Mouse (Mus musculus): ENCODE results near the gene Kcnk4. TPM values are rescaled to one million over a fixed set of nuclear protein-coding genes. Genes with fewer than 3 reads are reported as not detected.

Kcnk4 gene
- 4.7 and 5.0 TPM in 2 replicates for polyA plus RNA-seq (2015; fragmentation: Nextera tagmentation; extraction: Ambion mirVana)

- peak; percentile 49; the same call in 1 of the 2 replicates for ATAC-seq (replicated peaks)
- Histone ChIP-seq H3K27me3 (replicated peaks) (peaks cover 64% of the 10 kb centered on the region), H3K4me2 (peak within 1 kb of the TSS; percentile 77), H3K4me1 (peaks cover 30% of the 10 kb centered on the region), H3K27ac (no peak within 1 kb of the TSS), H3K4me3 (peak within 1 kb of the TSS; percentile 42), H3K36me3 (replicated peaks) (no peaks in the 10 kb centered on the region), H3K9me3 (no peaks in the 10 kb centered on the region), H3K9ac (peak within 1 kb of the TSS; percentile 41)
- WGBS = 7% methylated on average over 23 of the region's 23 CpGs
Measured at GRCm38 (mm10) chr19:6934195-6934977, at the start of gene Kcnk4. Gene Kcnk4, minus strand, starts transcription at chr19:6934515.

- ATAC-seq (replicated peaks) = no peak
- Histone ChIP-seq H3K27me3 (replicated peaks) (no peaks in the 10 kb centered on the region), H3K9ac (no peak overlapping the region), H3K4me2 (no peak overlapping the region), H3K27ac (no peak overlapping the region), H3K9me3 (no peaks in the 10 kb centered on the region), H3K4me1 (peaks cover 36% of the 10 kb centered on the region), H3K36me3 (replicated peaks) (no peaks in the 10 kb centered on the region), H3K4me3 (no peak overlapping the region)
- 63% methylated on average over 5 of the region's 5 CpGs for WGBS
Measured at GRCm38 (mm10) chr19:6983621-6984020, 49.3 kb upstream of the Kcnk4 start.

GRCm38 (mm10) chr19:6981465-6981864, 47.1 kb upstream of the Kcnk4 start:
- Histone ChIP-seq H3K4me2 (0 out of 2 replicates have a peak overlapping the region, but pooled peaks have one; percentile 80), H3K27me3 (replicated peaks) (no peaks in the 10 kb centered on the region), H3K4me3 (no peak overlapping the region), H3K9me3 (no peaks in the 10 kb centered on the region), H3K27ac (no peak overlapping the region), H3K36me3 (replicated peaks) (peaks cover 12% of the 10 kb centered on the region), H3K4me1 (peaks cover 42% of the 10 kb centered on the region), H3K9ac (no peak overlapping the region)
- ATAC-seq (replicated peaks) = no peak
- 89% methylated on average over 4 of the region's 4 CpGs for WGBS

GRCm38 (mm10) chr19:6980381-6981093, 46.2 kb upstream of the Kcnk4 start, which contains the start of gene Fkbp2:
Gene Fkbp2, minus strand, starts transcription at chr19:6980501.
- Histone ChIP-seq H3K4me3 (peak within 1 kb of the TSS; percentile 50), H3K36me3 (replicated peaks) (peaks cover 12% of the 10 kb centered on the region), H3K4me2 (peak within 1 kb of the TSS; percentile 80), H3K9me3 (no peaks in the 10 kb centered on the region), H3K27me3 (replicated peaks) (no peaks in the 10 kb centered on the region), H3K4me1 (peaks cover 43% of the 10 kb centered on the region), H3K27ac (peak within 1 kb of the TSS; percentile 91), H3K9ac (peak within 1 kb of the TSS; percentile 64)
- WGBS = 2% methylated on average over 38 of the region's 38 CpGs
- ATAC-seq (replicated peaks) = peak; percentile 90

GRCm38 (mm10) chr19:6979486-6980380, 45.4 kb upstream of the Kcnk4 start:
- WGBS = under 1% methylated on average over 59 of the region's 59 CpGs
- Histone ChIP-seq H3K36me3 (replicated peaks) (peaks cover 12% of the 10 kb centered on the region), H3K27me3 (replicated peaks) (no peaks in the 10 kb centered on the region), H3K9me3 (no peaks in the 10 kb centered on the region), H3K4me3 (peak overlapping the region; percentile 50), H3K4me1 (peaks cover 43% of the 10 kb centered on the region), H3K4me2 (peak overlapping the region; percentile 80), H3K27ac (peak overlapping the region; percentile 91), H3K9ac (peak overlapping the region; percentile 64)
- peak; percentile 90 for ATAC-seq (replicated peaks)

GRCm38 (mm10) chr19:6979001-6979479, 44.7 kb upstream of the Kcnk4 start:
- Histone ChIP-seq H3K4me2 (peak overlapping the region; percentile 80), H3K4me3 (peak overlapping the region; percentile 50), H3K9ac (peak overlapping the region; percentile 64), H3K9me3 (no peaks in the 10 kb centered on the region), H3K36me3 (replicated peaks) (peaks cover 12% of the 10 kb centered on the region), H3K4me1 (peaks cover 44% of the 10 kb centered on the region), H3K27me3 (replicated peaks) (no peaks in the 10 kb centered on the region), H3K27ac (peak overlapping the region; percentile 91)
- WGBS = 8% methylated on average over 11 of the region's 11 CpGs
- peak; percentile 0; the same call in 1 of the 2 replicates for ATAC-seq (replicated peaks)

GRCm38 (mm10) chr19:6978639-6978974, 44.3 kb upstream of the Kcnk4 start:
- H3K4me2 ChIP-seq = peak overlapping the region; percentile 80
- peak overlapping the region; percentile 50 for H3K4me3 ChIP-seq
- peak overlapping the region; percentile 64; the same call in 1 of the 2 replicates for H3K9ac ChIP-seq
- no peak for ATAC-seq (replicated peaks)
- no peaks in the 10 kb centered on the region for H3K27me3 ChIP-seq (replicated peaks)
- peaks cover 12% of the 10 kb centered on the region for H3K36me3 ChIP-seq (replicated peaks)
- WGBS = 49% methylated on average over 3 of the region's 3 CpGs
- H3K9me3 ChIP-seq = no peaks in the 10 kb centered on the region
- H3K4me1 ChIP-seq = peaks cover 48% of the 10 kb centered on the region
- H3K27ac ChIP-seq = peak overlapping the region; percentile 91

GRCm38 (mm10) chr19:6977759-6978638, 43.7 kb upstream of the Kcnk4 start:
- no peaks in the 10 kb centered on the region for H3K27me3 ChIP-seq (replicated peaks)
- H3K9me3 ChIP-seq = no peaks in the 10 kb centered on the region
- H3K27ac ChIP-seq = peak overlapping the region; percentile 91
- 77% methylated on average over 13 of the region's 13 CpGs for WGBS
- no peak for ATAC-seq (replicated peaks)
- H3K4me2 ChIP-seq = peak overlapping the region; percentile 80
- H3K36me3 ChIP-seq (replicated peaks) = peaks cover 12% of the 10 kb centered on the region
- H3K4me1 ChIP-seq = peaks cover 48% of the 10 kb centered on the region
- peak overlapping the region; percentile 18; the same call in 1 of the 2 replicates for H3K9ac ChIP-seq
- H3K4me3 ChIP-seq = peak overlapping the region; percentile 50

GRCm38 (mm10) chr19:6975537-6976521, 41.5 kb upstream of the Kcnk4 start, which contains the start of gene Plcb3:
Gene Plcb3, minus strand, starts transcription at chr19:6976470.
- H3K4me1 ChIP-seq = peaks cover 43% of the 10 kb centered on the region
- H3K27me3 ChIP-seq (replicated peaks) = peaks cover under 1% of the 10 kb centered on the region
- H3K9ac ChIP-seq = peak within 1 kb of the TSS; percentile 75
- H3K4me2 ChIP-seq = peak within 1 kb of the TSS; percentile 80
- H3K4me3 ChIP-seq = peak within 1 kb of the TSS; percentile 76
- under 1% methylated on average over 16 of the region's 16 CpGs for WGBS
- H3K27ac ChIP-seq = peak within 1 kb of the TSS; percentile 93
- ATAC-seq (replicated peaks) = no peak
- peaks cover 12% of the 10 kb centered on the region for H3K36me3 ChIP-seq (replicated peaks)
- H3K9me3 ChIP-seq = no peaks in the 10 kb centered on the region

All from midbrain, embryonic 15.5 days (tissue).